Mouse (Mus musculus) CH12.LX (cell line): ENCODE data around the gene Foxn2. TPM values are rescaled to one million over a fixed set of nuclear protein-coding genes. Genes with fewer than 3 reads are reported as not detected.

Experiments
- DNase-seq: peaks from one replicate; pipeline ENCODE4 v3.0.0-alpha.2; 2013; ENCODE audit errors: extremely low read depth
- H3K27ac ChIP-seq: 2 replicates; pipeline ENCODE4 v1.5.1; 2012; ENCODE audit warnings: low read depth, mild to moderate bottlenecking, control low read depth, moderate library complexity; ENCODE audit not compliant: insufficient read depth
- H3K27me3 ChIP-seq: replicated peaks from 2 replicates; pipeline ENCODE3; 2012; ENCODE audit warnings: inconsistent platforms
- H3K36me3 ChIP-seq, 2 experiments: replicated peaks in 1 of 2; 2 replicates each; pipeline versions ENCODE3 to v1.6.1; 2012; ENCODE audit warnings: inconsistent platforms in 1 of 2, low read length in 1 of 2, mild to moderate bottlenecking in 1 of 2, mixed read lengths in 1 of 2, moderate library complexity in 1 of 2; ENCODE audit not compliant: control insufficient read depth in 1 of 2, insufficient read depth in 1 of 2
- H3K4me1 ChIP-seq, 2 experiments: 2 replicates each; pipeline ENCODE4 v1.6.1; 2012; ENCODE audit warnings: inconsistent platforms in 1 of 2, moderate library complexity in 1 of 2; ENCODE audit not compliant: insufficient read depth in 2 of 2, control insufficient read depth in 1 of 2
- H3K4me2 ChIP-seq: 2 replicates; pipeline ENCODE4 v1.6.1; 2012; ENCODE audit warnings: low read depth, mild to moderate bottlenecking, control low read depth; ENCODE audit not compliant: poor library complexity, insufficient read depth, severe bottlenecking
- H3K4me3 ChIP-seq, 3 experiments: fragments of 150-350 bp in 1 of 3; sonication (generic) in 1 of 3; replicated peaks in 1 of 3; 2 replicates each; pipeline versions ENCODE3 to v1.5.1; 2011 to 2012; ENCODE audit warnings: low read depth in 2 of 3, low read length in 2 of 3, mild to moderate bottlenecking in 2 of 3, moderate library complexity in 2 of 3, control low read depth in 1 of 3, improper control_type of control experiment in 1 of 3, inconsistent platforms in 1 of 3, mixed read lengths in 1 of 3; ENCODE audit not compliant: poor library complexity in 1 of 3
- H3K79me2 ChIP-seq: replicated peaks from 2 replicates; pipeline ENCODE4 v1.6.1; 2012; ENCODE audit warnings: mild to moderate bottlenecking, moderate library complexity; ENCODE audit not compliant: control insufficient read depth, poor library complexity, insufficient read depth, severe bottlenecking; ENCODE audit errors: extremely low read depth
- H3K9ac ChIP-seq: 2 replicates; pipeline ENCODE4 v1.6.1; 2012; ENCODE audit warnings: low read depth, mild to moderate bottlenecking, control low read depth, moderate library complexity; ENCODE audit not compliant: insufficient read depth
- H3K9me3 ChIP-seq: replicated peaks from 2 replicates; pipeline ENCODE3; 2012; ENCODE audit warnings: low read length, inconsistent platforms, mixed read lengths
- BHLHE40 ChIP-seq: IDR thresholded peaks from 2 replicates; pipeline ENCODE4 v1.6.1; 2011; ENCODE audit warnings: mild to moderate bottlenecking, low read depth, low read length, improper control_type of control experiment
- CHD2 ChIP-seq: IDR thresholded peaks from 2 replicates; pipeline ENCODE4 v1.6.1; 2011; ENCODE audit warnings: low read length, improper control_type of control experiment
- CTCF ChIP-seq, 2 experiments: IDR thresholded peaks in 1 of 2; conservative IDR thresholded peaks in 1 of 2; 2 replicates each; pipeline ENCODE4 v1.5.1; 2011 to 2012; ENCODE audit warnings: low read depth in 2 of 2, low read length in 2 of 2, improper control_type of control experiment in 1 of 2, inconsistent platforms in 1 of 2, mild to moderate bottlenecking in 1 of 2, moderate library complexity in 1 of 2
- E2F4 ChIP-seq: IDR thresholded peaks from 2 replicates; pipeline ENCODE4 v1.6.1; 2011; ENCODE audit warnings: low read depth, low read length, improper control_type of control experiment; ENCODE audit not compliant: insufficient replicate concordance
- IRF4 ChIP-seq: IDR thresholded peaks from 2 replicates; pipeline ENCODE4 v1.6.1; 2014; ENCODE audit warnings: low read depth, mild to moderate bottlenecking, inconsistent platforms, low read length, improper control_type of control experiment
- JUN ChIP-seq: IDR thresholded peaks from 2 replicates; pipeline ENCODE4 v1.6.1; 2011; ENCODE audit warnings: low read depth, mild to moderate bottlenecking, low read length, improper control_type of control experiment, moderate library complexity; ENCODE audit not compliant: insufficient read depth
- JUND ChIP-seq: conservative IDR thresholded peaks from 2 replicates; pipeline ENCODE4 v1.6.1; 2011; ENCODE audit warnings: low read depth, low read length, improper control_type of control experiment
- KAT2A ChIP-seq: IDR thresholded peaks from 2 replicates; pipeline ENCODE4 v1.6.1; 2012; ENCODE audit warnings: low read length, improper control_type of control experiment, inconsistent platforms; ENCODE audit not compliant: insufficient replicate concordance
- MAFK ChIP-seq: IDR thresholded peaks from 2 replicates; pipeline ENCODE4 v1.6.1; 2011; ENCODE audit warnings: low read length, improper control_type of control experiment; ENCODE audit not compliant: insufficient replicate concordance
- MAZ ChIP-seq: IDR thresholded peaks from 2 replicates; pipeline ENCODE4 v1.6.1; 2012; ENCODE audit warnings: low read depth, mild to moderate bottlenecking, inconsistent platforms, low read length, improper control_type of control experiment, moderate library complexity
- MEF2A ChIP-seq: IDR thresholded peaks from 2 replicates; pipeline ENCODE4 v1.6.1; 2014; ENCODE audit warnings: low read depth, mild to moderate bottlenecking, inconsistent platforms, low read length, improper control_type of control experiment, borderline replicate concordance
- MYC ChIP-seq: IDR thresholded peaks from 2 replicates; pipeline ENCODE4 v1.6.1; 2011; ENCODE audit warnings: low read depth, mild to moderate bottlenecking, improper control_type of control experiment, low read length
- PAX5 ChIP-seq: IDR thresholded peaks from 2 replicates; pipeline ENCODE4 v1.6.1; 2012; ENCODE audit warnings: low read length, inconsistent platforms, mixed read lengths
- POLR2A ChIP-seq: IDR thresholded peaks from 2 replicates; pipeline ENCODE4 v1.6.1; 2011; ENCODE audit warnings: low read depth, mild to moderate bottlenecking, improper control_type of control experiment, low read length
- POLR2AphosphoS2 ChIP-seq: IDR thresholded peaks from 2 replicates; pipeline ENCODE4 v1.6.1; 2011; ENCODE audit warnings: low read depth, low read length, improper control_type of control experiment
- RAD21 ChIP-seq: IDR thresholded peaks from 2 replicates; pipeline ENCODE4 v1.6.1; 2011; ENCODE audit warnings: low read depth, mild to moderate bottlenecking, low read length, improper control_type of control experiment, moderate library complexity
- RCOR1 ChIP-seq: conservative IDR thresholded peaks from 2 replicates; pipeline ENCODE4 v1.6.1; 2012; ENCODE audit warnings: low read depth, mild to moderate bottlenecking, inconsistent platforms, low read length, improper control_type of control experiment
- SIN3A ChIP-seq: IDR thresholded peaks from 2 replicates; pipeline ENCODE4 v1.6.1; 2012; ENCODE audit warnings: low read length, improper control_type of control experiment, inconsistent platforms
- SMC3 ChIP-seq: IDR thresholded peaks from 2 replicates; pipeline ENCODE4 v1.6.1; 2011; ENCODE audit warnings: low read depth, low read length, improper control_type of control experiment
- TBP ChIP-seq: conservative IDR thresholded peaks from 2 replicates; pipeline ENCODE4 v1.6.1; 2011; ENCODE audit warnings: low read depth, low read length, improper control_type of control experiment
- USF1 ChIP-seq: IDR thresholded peaks from 2 replicates; pipeline ENCODE4 v1.6.1; 2014; ENCODE audit warnings: low read depth, mild to moderate bottlenecking, inconsistent platforms, low read length, improper control_type of control experiment
- USF2 ChIP-seq: conservative IDR thresholded peaks from 2 replicates; pipeline ENCODE4 v1.6.1; 2011; ENCODE audit warnings: low read depth, low read length, improper control_type of control experiment
- ZC3H11A ChIP-seq: IDR thresholded peaks from 2 replicates; pipeline ENCODE4 v1.6.1; 2012; ENCODE audit warnings: low read depth, mild to moderate bottlenecking, inconsistent platforms, low read length, improper control_type of control experiment
- ZKSCAN1 ChIP-seq: IDR thresholded peaks from 2 replicates; pipeline ENCODE4 v1.6.1; 2012; ENCODE audit warnings: low read depth, inconsistent platforms, low read length, improper control_type of control experiment, borderline replicate concordance
- ZMIZ1 ChIP-seq: IDR thresholded peaks from 2 replicates; pipeline ENCODE4 v1.6.1; 2012; ENCODE audit warnings: low read depth, mild to moderate bottlenecking, inconsistent platforms, low read length, improper control_type of control experiment
- ZNF384 ChIP-seq: IDR thresholded peaks from 2 replicates; pipeline ENCODE4 v1.6.1; 2012; ENCODE audit warnings: low read depth, low read length, improper control_type of control experiment, inconsistent platforms
- dilution Hi-C: fragments of 300-500 bp; cut with MboI; formaldehyde crosslinking; loops from 2 replicates; pipeline ENCODE4 v1.14.3; 2020; ENCODE audit warnings: low sequenced_read_pairs; ENCODE audit not compliant: extremely low pct_unique_long_range_greater_than_20kb, extremely low pct_ligation_motif_present
- in situ Hi-C: fragments of 300-500 bp; cut with MboI; formaldehyde crosslinking; loops from 3 replicates; pipeline ENCODE4 v1.14.3; 2019; ENCODE audit warnings: low sequenced_read_pairs, low pct_ligation_motif_present, low pct_unique_long_range_greater_than_20kb, mixed read lengths
- polyA plus RNA-seq: library from polyadenylated mRNA; unstranded; fragments of >175 nt; gene quantifications from 2 replicates; pipeline ENCODE4 v1.2.1, GENCODE M21; 2012; ENCODE audit warnings: low read depth; ENCODE audit not compliant: insufficient read length
- total RNA-seq, 2 experiments: library from RNA; depleted of rRNA; stranded (reverse); fragments of 300-350 nt in 1 of 2; fragments of >200 nt in 1 of 2; gene quantifications; 2 replicates each; pipeline ENCODE4 v1.2.3; 2012 to 2014

Gene Foxn2
- total and polyA plus RNA-seq, 3 experiments: 13.2 to 24.6 (median 16.0) TPM

DNA sequence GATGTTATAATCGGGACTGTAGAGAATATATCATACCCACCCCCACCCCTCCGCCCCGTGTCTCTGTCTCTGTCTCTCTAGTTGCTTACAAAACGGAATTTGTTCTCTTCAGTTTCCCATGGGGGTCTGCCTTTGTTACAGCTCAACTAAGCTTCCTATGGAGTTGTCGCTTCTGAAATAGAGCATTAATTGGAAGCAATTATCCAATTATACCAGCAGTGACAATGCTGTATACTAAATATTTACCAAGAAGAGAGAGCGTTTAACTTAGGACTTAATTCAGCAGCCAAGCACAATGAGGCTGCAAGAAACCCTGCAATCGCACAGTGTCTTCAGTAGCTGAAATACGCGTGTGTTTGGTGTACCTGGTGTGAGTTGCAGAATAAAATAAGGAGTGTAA lies 53.0 kb downstream of the Foxn2 start:
- TF ChIP-seq POLR2A (no peak), ZC3H11A (no peak), ZMIZ1 (no peak), SMC3 (no peak), RAD21 (no peak), IRF4 (no peak), RCOR1 (no peak), E2F4 (no peak), JUN (no peak), MAZ (no peak), JUND (no peak)
- TF ChIP-seq, all 38 proteins: peak for 0
- dilution Hi-C loops: no loop called here
- Histone ChIP-seq H3K36me3 (peaks cover 24 to 50% of the 10 kb centered on the region in 2 experiments), H3K4me2 (no peak overlapping the region), H3K9ac (no peak overlapping the region), H3K27ac (no peak overlapping the region), H3K9me3 (no peaks in the 10 kb centered on the region), H3K4me3 (no peak overlapping the region), H3K27me3 (no peaks in the 10 kb centered on the region), H3K4me1 (peaks cover 0 to 20% of the 10 kb centered on the region in 2 experiments; a peak in 2 of 4 replicates), H3K79me2 (no peaks in the 10 kb centered on the region)
- DNase-seq: no peak
- in situ Hi-C loops: no loop called here

DNA sequence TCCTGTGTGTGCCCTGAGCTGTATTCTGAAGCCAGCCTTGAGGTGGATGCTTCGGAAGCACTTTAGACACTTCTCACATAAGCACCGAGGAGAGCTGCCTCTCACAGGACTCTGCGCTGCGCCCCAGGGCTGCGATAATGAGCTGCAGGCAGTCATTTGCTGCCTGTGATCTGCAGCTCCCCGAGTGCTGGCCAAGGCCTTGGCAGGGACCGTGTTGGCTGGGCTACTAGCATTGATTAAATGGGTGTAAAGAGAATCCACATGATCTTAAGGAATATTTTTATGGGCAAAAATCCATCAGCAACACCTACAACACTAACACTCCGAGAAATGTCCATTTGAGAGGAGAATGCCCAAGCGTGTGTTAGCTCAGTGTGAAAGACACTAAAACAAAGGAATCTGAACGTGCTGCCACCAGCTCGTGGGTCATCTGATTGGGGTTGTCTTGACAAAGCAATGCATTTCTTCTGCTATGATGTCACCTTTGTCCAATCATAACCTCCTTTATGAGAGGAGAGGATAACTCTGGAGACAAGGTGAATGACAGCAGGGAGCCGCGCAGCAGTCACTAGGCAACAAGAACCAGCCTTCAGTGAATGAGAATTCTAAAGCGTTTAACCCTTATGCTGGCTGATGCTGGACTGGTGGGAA lies 53.7 kb downstream of the Foxn2 start:
- Histone ChIP-seq H3K4me2 (no peak overlapping the region), H3K36me3 (peaks cover 19 to 45% of the 10 kb centered on the region in 2 experiments), H3K9ac (no peak overlapping the region), H3K4me3 (no peak overlapping the region), H3K79me2 (no peaks in the 10 kb centered on the region), H3K27me3 (no peaks in the 10 kb centered on the region), H3K4me1 (peaks cover 0 to 20% of the 10 kb centered on the region in 2 experiments; a peak in 2 of 4 replicates), H3K9me3 (no peaks in the 10 kb centered on the region), H3K27ac (no peak overlapping the region)
- DNase-seq: no peak
- dilution Hi-C loops: no loop called here
- no peak for TF ChIP-seq PAX5
- in situ Hi-C loops: no loop called here

DNA sequence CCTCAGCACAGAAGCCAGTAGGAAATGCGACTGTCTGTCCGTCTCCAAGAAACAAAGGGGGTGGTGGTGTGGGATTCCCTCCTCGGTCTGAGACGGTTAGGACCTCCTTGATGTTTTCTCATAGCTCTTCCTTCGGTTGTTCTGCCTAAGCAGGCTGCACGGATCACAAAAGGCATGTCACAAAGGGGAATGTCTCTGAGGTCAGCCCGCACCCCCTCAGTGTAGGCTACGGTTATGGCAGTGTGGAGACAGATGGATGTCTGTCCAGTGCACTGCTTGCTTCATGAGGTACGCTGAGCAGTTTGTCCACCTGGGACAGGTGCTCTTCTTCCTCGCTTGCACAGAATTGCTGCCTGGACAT lies 54.2 kb downstream of the Foxn2 start:
- Histone ChIP-seq H3K79me2 (no peaks in the 10 kb centered on the region), H3K4me3 (no peak overlapping the region), H3K4me1 (peaks cover 0 to 20% of the 10 kb centered on the region in 2 experiments; a peak in 2 of 4 replicates), H3K27me3 (no peaks in the 10 kb centered on the region), H3K9me3 (no peaks in the 10 kb centered on the region), H3K4me2 (no peak overlapping the region), H3K9ac (no peak overlapping the region), H3K36me3 (peaks cover 19 to 46% of the 10 kb centered on the region in 2 experiments), H3K27ac (no peak overlapping the region)
- no peak for DNase-seq
- no peak for TF ChIP-seq CTCF (conservative IDR thresholded peaks at IDR 0.05 in 1 of 2, IDR thresholded peaks at IDR 0.05 in 1 of 2; ENCODE audit: low read depth in 2 of 2, low read length in 2 of 2)
- no peak for TF ChIP-seq USF2
- TF ChIP-seq ZC3H11A: no peak
- TF ChIP-seq MEF2A: no peak
- no peak for TF ChIP-seq ZNF384
- TF ChIP-seq POLR2AphosphoS2: no peak
- no peak for TF ChIP-seq SMC3
- no peak for TF ChIP-seq SIN3A
- TF ChIP-seq MAFK: no peak
- TF ChIP-seq BHLHE40: no peak
- no peak for TF ChIP-seq KAT2A
- no peak for TF ChIP-seq MAZ
- no peak for TF ChIP-seq CHD2
- TF ChIP-seq TBP: no peak
- TF ChIP-seq MYC: no peak
- no peak for TF ChIP-seq PAX5
- TF ChIP-seq ZKSCAN1: no peak
- TF ChIP-seq USF1: no peak
- in situ Hi-C loops: no loop called here
- dilution Hi-C loops: no loop called here
